In genomic region chr5:25773921-25774790, GRCm38 (mm10) we compare ENCODE assay signal across 11 mouse cellular contexts. TPM values are rescaled to one million over a fixed set of nuclear protein-coding genes. Genes with fewer than 3 reads are reported as not detected.
DNase-seq lines count a peak whose midpoint lies in the region; ATAC-seq and TF ChIP-seq lines count a peak whose summit lies in the region.
"Had no signal": no experiment of that assay in that cellular context is flagged by ENCODE, and none has a peak within 500 bp of the region (broad histone marks: within the 10 kb centered on the region; RNA-seq: fewer than 3 reads in every experiment).

No protein-coding gene starts in this region.

- peak overlapping the region; percentile 17; the same call in 1 of the 2 replicates for H3K27ac ChIP-seq in heart, embryonic 16.5 days (ENCODE audit: low read length)
- H3K27ac ChIP-seq: embryonic facial prominence, embryonic 12.5 days had no signal

- no peak for TF ChIP-seq POLR2A in myocyte (IDR thresholded peaks at IDR 0.05; ENCODE audit: insufficient read length, low read depth)

- H3K4me3 ChIP-seq in heart, embryonic 16.5 days (ENCODE audit: low read length): no peak overlapping the region
- H3K4me3 ChIP-seq in myocyte: no peak overlapping the region
- H3K4me3 ChIP-seq: embryonic facial prominence, embryonic 12.5 days had no signal

- no peaks in the 10 kb centered on the region for H3K36me3 ChIP-seq in heart, embryonic 16.5 days (ENCODE audit: control insufficient read depth, insufficient read depth)
- H3K36me3 ChIP-seq in myocyte (ENCODE audit: control insufficient read depth, insufficient read depth): no peaks in the 10 kb centered on the region
- H3K36me3 ChIP-seq: embryonic facial prominence, embryonic 12.5 days had no signal

- peaks cover 7% of the 10 kb centered on the region for H3K9me3 ChIP-seq in heart, embryonic 16.5 days (replicated peaks; ENCODE audit: control insufficient read depth, low read length)
- H3K9me3 ChIP-seq: embryonic facial prominence, embryonic 12.5 days had no signal

- no peak overlapping the region for H3ac ChIP-seq in myocyte (ENCODE audit: control insufficient read depth, insufficient read length)

- peaks cover 8% of the 10 kb centered on the region for H3K4me1 ChIP-seq in heart, embryonic 16.5 days (ENCODE audit: control insufficient read depth, insufficient read depth, low read length)
- H3K4me1 ChIP-seq: embryonic facial prominence, embryonic 12.5 days had no signal

- ATAC-seq in heart, embryonic 16.5 days (replicated peaks; ENCODE audit: extremely low read depth, insufficient read depth, low FRiP score): no peak
- peak; percentile 94 for ATAC-seq in frontal cortex, adult (ENCODE audit: low TSS enrichment)
- no peak for ATAC-seq in megakaryocyte-erythroid progenitor cell, adult 5-6 weeks (replicated peaks; ENCODE audit: low FRiP score, low TSS enrichment, poor library complexity, severe bottlenecking)

- no peaks in the 10 kb centered on the region for H3K27me3 ChIP-seq in heart, embryonic 16.5 days (ENCODE audit: control insufficient read depth, insufficient read depth, low read length)
- H3K27me3 ChIP-seq in myocyte (ENCODE audit: control insufficient read depth, insufficient read depth, insufficient read length): no peaks in the 10 kb centered on the region
- H3K27me3 ChIP-seq: embryonic facial prominence, embryonic 12.5 days had no signal

- peak overlapping the region; percentile 38 for H3K4me2 ChIP-seq in heart, embryonic 16.5 days (ENCODE audit: low read depth, low read length)
- H3K4me2 ChIP-seq in myocyte (ENCODE audit: low read depth): peak overlapping the region; percentile 13
- H3K4me2 ChIP-seq: embryonic facial prominence, embryonic 12.5 days had no signal

- no peaks in the 10 kb centered on the region for H3K79me2 ChIP-seq in myocyte (ENCODE audit: control insufficient read depth, insufficient read depth)

- WGBS in heart, embryonic 16.5 days: 38% methylated on average over 13 of the region's 13 CpGs

- H3K9ac ChIP-seq in heart, embryonic 16.5 days (ENCODE audit: low read length): peak overlapping the region; percentile 52; the same call in 1 of the 2 replicates
- H3K9ac ChIP-seq: embryonic facial prominence, embryonic 12.5 days had no signal

- DNase-seq in cerebellum, adult 18-20 months: peak; percentile 36 to 44
- no peak for DNase-seq in cerebellum, adult 11 months
- no peak for DNase-seq in heart, adult 18-20 months
- no peak for DNase-seq in embryo, embryonic 10 days (ENCODE audit: low spot score)
- DNase-seq: gastrocnemius, postnatal 25 days; lung, postnatal 4 days had no signal

TF ChIP-seq in myocyte, 11 proteins besides CTCF, POLR2A, EP300 and RAD21:
- TF ChIP-seq SRF (IDR thresholded peaks at IDR 0.05; ENCODE audit: control insufficient read depth, insufficient read length, low read depth) (no peak), TCF12 (IDR thresholded peaks at IDR 0.05; ENCODE audit: insufficient read depth, poor library complexity, severe bottlenecking) (no peak), MYOD1 (IDR thresholded peaks at IDR 0.05; ENCODE audit: control insufficient read depth in 1 of 3, insufficient read length in 2 of 3, low read depth in 2 of 3) (no peak), POLR2AphosphoS2 (IDR thresholded peaks at IDR 0.05; ENCODE audit: insufficient read length, low read depth) (no peak), MAX (IDR thresholded peaks at IDR 0.05; ENCODE audit: low read depth) (no peak), E2F4 (IDR thresholded peaks at IDR 0.05; ENCODE audit: insufficient read depth) (no peak), MYOG (IDR thresholded peaks at IDR 0.05; ENCODE audit: control insufficient read depth in 1 of 3, insufficient read depth in 1 of 3, insufficient read length in 2 of 3, low read depth in 2 of 3) (no peak), REST (IDR thresholded peaks at IDR 0.05; ENCODE audit: insufficient read depth, insufficient read length) (no peak), USF1 (IDR thresholded peaks at IDR 0.05; ENCODE audit: low read depth) (no peak)

RNA-seq across cellular contexts. Expression of gene Actr3b, which starts 14.4 kb away (rescaled TPM):
- polyA plus RNA-seq in heart, embryonic 16.5 days (2015; fragmentation: Nextera tagmentation; extraction: Ambion mirVana): 30.8 and 31.6 TPM in 2 replicates
- 10 to 100 TPM; 41.9 to 47.6 TPM for total RNA-seq in heart, adult 18-20 months (2021)
- polyA plus RNA-seq in myocyte (2012; fragmentation: generic; extraction: Trizol): 0.40 TPM
- 0.44 and 1.7 TPM in 2 replicates for total RNA-seq in megakaryocyte-erythroid progenitor cell, adult 5-6 weeks (2014; fragmentation: Nextera tagmentation)
- total RNA-seq in megakaryocyte-erythroid progenitor cell, adult 5-6 weeks (2017): 0.19 and 0.27 TPM in 2 replicates

Comparison
In these comparisons a context has a peak if more than half of its experiments do, and no peak if none do; other contexts are left out.
1. DNase-seq: peak in cerebellum, adult 18-20 months (2 of 2); none in cerebellum, adult 11 months (single experiment), heart, adult 18-20 months (0 of 2) and embryo, embryonic 10 days (single experiment).
2. RNA of gene Actr3b, which starts 14.4 kb away (total RNA-seq): 41.9 to 47.6 TPM in heart, adult 18-20 months; 0.19 to 1.7 TPM in megakaryocyte-erythroid progenitor cell, adult 5-6 weeks; every median in the first group is over 10 times any median in the second.